Mouse (Mus musculus): ENCODE results near the gene Zbtb8os. TPM values are rescaled to one million over a fixed set of nuclear protein-coding genes. Genes with fewer than 3 reads are reported as not detected.

Gene Zbtb8os
- polyA plus RNA-seq, 1 experiment from 2014 or later, result 44.0 TPM

GRCm38 (mm10) chr4:129382029-129382428 lies 46.5 kb downstream of the Zbtb8os start:
- H3K4me3 ChIP-seq, result no peak overlapping the region
- H3K9ac ChIP-seq, result no peak overlapping the region
- no peak for ATAC-seq (ENCODE audit: low FRiP score, low read depth)
- H3K27me3 ChIP-seq, result peaks cover 9% of the 10 kb centered on the region
- H3K4me1 ChIP-seq, result no peaks in the 10 kb centered on the region
- no peaks in the 10 kb centered on the region for H3K36me3 ChIP-seq
- whole genome bisulfite sequencing, result 92% methylated on average over 9 of the region's 9 CpGs
- H3K27ac ChIP-seq, result no peak overlapping the region
- H3K4me2 ChIP-seq (replicated peaks), result no peak overlapping the region
- H3K9me3 ChIP-seq, result no peaks in the 10 kb centered on the region

GRCm38 (mm10) chr4:129382488-129382887 lies 47.0 kb downstream of the Zbtb8os start:
- Histone ChIP-seq H3K9me3 (no peaks in the 10 kb centered on the region), H3K4me3 (no peak overlapping the region), H3K27ac (no peak overlapping the region), H3K4me2 (replicated peaks) (no peak overlapping the region), H3K9ac (no peak overlapping the region), H3K36me3 (no peaks in the 10 kb centered on the region), H3K4me1 (no peaks in the 10 kb centered on the region), H3K27me3 (peaks cover 9% of the 10 kb centered on the region)
- no peak for ATAC-seq (ENCODE audit: low FRiP score, low read depth)
- WGBS, result 94% methylated on average over 2 of the region's 2 CpGs

GRCm38 (mm10) chr4:129383586-129383985 lies 48.1 kb downstream of the Zbtb8os start:
- Histone ChIP-seq H3K4me1 (no peaks in the 10 kb centered on the region), H3K36me3 (no peaks in the 10 kb centered on the region), H3K27me3 (peaks cover 9% of the 10 kb centered on the region), H3K27ac (no peak overlapping the region), H3K9me3 (no peaks in the 10 kb centered on the region), H3K4me2 (replicated peaks) (no peak overlapping the region), H3K9ac (no peak overlapping the region), H3K4me3 (no peak overlapping the region)
- no peak for ATAC-seq (ENCODE audit: low FRiP score, low read depth)
- 90% methylated on average over 3 of the region's 3 CpGs for WGBS

GRCm38 (mm10) chr4:129384440-129384839 lies 48.9 kb downstream of the Zbtb8os start:
- WGBS, result 33% methylated on average over 6 of the region's 6 CpGs
- Histone ChIP-seq H3K27ac (no peak overlapping the region), H3K9ac (no peak overlapping the region), H3K36me3 (no peaks in the 10 kb centered on the region), H3K27me3 (peaks cover 4% of the 10 kb centered on the region), H3K4me1 (no peaks in the 10 kb centered on the region), H3K9me3 (no peaks in the 10 kb centered on the region), H3K4me2 (replicated peaks) (no peak overlapping the region), H3K4me3 (no peak overlapping the region)
- ATAC-seq (ENCODE audit: low FRiP score, low read depth), result no peak

GRCm38 (mm10) chr4:129385685-129386084 lies 50.2 kb downstream of the Zbtb8os start:
- Histone ChIP-seq H3K36me3 (no peaks in the 10 kb centered on the region), H3K4me2 (replicated peaks) (no peak overlapping the region), H3K4me3 (no peak overlapping the region), H3K9me3 (no peaks in the 10 kb centered on the region), H3K27ac (no peak overlapping the region), H3K27me3 (no peaks in the 10 kb centered on the region), H3K9ac (no peak overlapping the region), H3K4me1 (no peaks in the 10 kb centered on the region)
- no peak for ATAC-seq (ENCODE audit: low FRiP score, low read depth)
- 90% methylated on average over 11 of the region's 11 CpGs for WGBS

GRCm38 (mm10) chr4:129386269-129386946 lies 50.9 kb downstream of the Zbtb8os start:
- H3K4me2 ChIP-seq (replicated peaks), result no peak overlapping the region
- ATAC-seq (ENCODE audit: low FRiP score, low read depth), result no peak
- H3K27me3 ChIP-seq, result no peaks in the 10 kb centered on the region
- no peak overlapping the region for H3K4me3 ChIP-seq
- H3K9me3 ChIP-seq, result no peaks in the 10 kb centered on the region
- WGBS, result 87% methylated on average over 8 of the region's 8 CpGs
- H3K9ac ChIP-seq, result no peak overlapping the region
- no peak overlapping the region for H3K27ac ChIP-seq
- no peaks in the 10 kb centered on the region for H3K36me3 ChIP-seq
- H3K4me1 ChIP-seq, result no peaks in the 10 kb centered on the region

- Histone ChIP-seq H3K4me2 (replicated peaks) (no peak overlapping the region), H3K27ac (no peak overlapping the region), H3K4me1 (no peaks in the 10 kb centered on the region), H3K9ac (no peak overlapping the region), H3K4me3 (no peak overlapping the region), H3K27me3 (no peaks in the 10 kb centered on the region), H3K9me3 (no peaks in the 10 kb centered on the region), H3K36me3 (no peaks in the 10 kb centered on the region)
- ATAC-seq (ENCODE audit: low FRiP score, low read depth), result no peak
- 77% methylated on average over 2 of the region's 2 CpGs for WGBS
Measured at GRCm38 (mm10) chr4:129386989-129387388, 51.5 kb downstream of the Zbtb8os start.

DNA sequence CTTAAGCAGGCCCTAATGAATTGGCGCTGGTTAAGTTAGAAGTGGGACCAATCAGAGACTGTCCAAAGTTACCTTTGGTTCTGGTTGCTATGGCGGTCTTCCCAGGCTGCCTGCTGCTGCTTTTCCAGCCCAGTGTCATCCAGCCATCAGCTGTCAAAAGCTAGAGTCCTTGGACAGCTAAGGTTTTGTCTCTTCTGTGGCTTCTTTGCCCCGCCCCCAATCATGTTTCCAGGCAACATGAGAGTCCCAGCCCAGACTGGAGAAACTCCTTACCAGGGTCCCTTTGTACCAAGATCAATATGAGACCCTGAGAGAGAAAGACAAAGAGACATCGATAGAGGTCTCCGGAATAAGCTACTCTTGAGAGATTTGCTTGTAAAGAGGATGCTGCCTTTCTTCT lies 52.9 kb downstream of the Zbtb8os start:
- no peaks in the 10 kb centered on the region for H3K4me1 ChIP-seq
- ATAC-seq (ENCODE audit: low FRiP score, low read depth), result no peak
- H3K4me3 ChIP-seq, result no peak overlapping the region
- no peak overlapping the region for H3K9ac ChIP-seq
- H3K36me3 ChIP-seq, result no peaks in the 10 kb centered on the region
- WGBS, result 87% methylated on average over 5 of the region's 5 CpGs
- no peak overlapping the region for H3K4me2 ChIP-seq (replicated peaks)
- H3K27ac ChIP-seq, result no peak overlapping the region
- no peaks in the 10 kb centered on the region for H3K27me3 ChIP-seq
- H3K9me3 ChIP-seq, result no peaks in the 10 kb centered on the region

GRCm38 (mm10) chr4:129390216-129390743 lies 54.8 kb downstream of the Zbtb8os start:
- Histone ChIP-seq H3K4me2 (replicated peaks) (no peak overlapping the region), H3K27me3 (no peaks in the 10 kb centered on the region)
- WGBS, result 83% methylated on average over 14 of the region's 14 CpGs

DNA sequence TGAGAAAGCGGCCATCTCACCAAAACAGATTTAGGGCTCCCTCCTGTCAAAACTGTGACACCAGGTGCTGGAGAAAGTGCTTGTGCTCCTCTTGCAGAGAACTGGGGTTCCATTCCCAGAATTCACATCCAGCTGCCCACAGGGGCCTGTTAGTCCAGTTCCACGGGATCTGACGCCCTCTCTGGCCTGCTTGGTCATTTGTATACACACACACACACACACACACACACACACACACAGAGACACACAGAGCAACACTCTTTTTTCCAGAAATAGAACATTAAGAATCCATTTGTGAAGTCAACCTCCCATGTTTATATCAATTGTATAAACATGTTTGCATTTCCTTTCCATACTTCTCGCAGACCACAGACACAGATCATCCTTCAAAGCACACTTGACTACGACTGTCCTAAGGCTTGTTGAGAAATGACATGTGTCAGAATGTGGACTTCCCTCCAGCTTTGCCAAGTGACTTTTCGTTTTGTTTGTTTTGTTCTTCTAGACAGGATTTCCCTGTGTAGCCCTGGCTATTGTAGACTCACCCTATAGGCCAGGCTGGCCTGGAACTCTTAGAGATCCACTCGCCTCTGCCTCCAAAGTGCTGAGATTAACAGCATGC lies 55.6 kb downstream of the Zbtb8os start:
- Histone ChIP-seq H3K9me3 (no peaks in the 10 kb centered on the region), H3K27ac (no peak overlapping the region), H3K4me3 (no peak overlapping the region), H3K4me1 (peaks cover 9% of the 10 kb centered on the region; the same call in 1 of the 2 replicates), H3K4me2 (replicated peaks) (no peak overlapping the region), H3K9ac (no peak overlapping the region), H3K27me3 (no peaks in the 10 kb centered on the region), H3K36me3 (no peaks in the 10 kb centered on the region)
- no peak for ATAC-seq (ENCODE audit: low FRiP score, low read depth)
- 80% methylated on average over 7 of the region's 7 CpGs for WGBS

More at GRCm38 (mm10) chr4:129390216-129390743, 54.8 kb downstream of the Zbtb8os start:
- no peak overlapping the region for H3K27ac ChIP-seq
- H3K9me3 ChIP-seq, result no peaks in the 10 kb centered on the region
- H3K4me3 ChIP-seq, result no peak overlapping the region
- no peak overlapping the region for H3K9ac ChIP-seq
- no peaks in the 10 kb centered on the region for H3K36me3 ChIP-seq
- H3K4me1 ChIP-seq, result peaks cover 9% of the 10 kb centered on the region; the same call in 1 of the 2 replicates
- no peak for ATAC-seq (ENCODE audit: low FRiP score, low read depth)

DNA sequence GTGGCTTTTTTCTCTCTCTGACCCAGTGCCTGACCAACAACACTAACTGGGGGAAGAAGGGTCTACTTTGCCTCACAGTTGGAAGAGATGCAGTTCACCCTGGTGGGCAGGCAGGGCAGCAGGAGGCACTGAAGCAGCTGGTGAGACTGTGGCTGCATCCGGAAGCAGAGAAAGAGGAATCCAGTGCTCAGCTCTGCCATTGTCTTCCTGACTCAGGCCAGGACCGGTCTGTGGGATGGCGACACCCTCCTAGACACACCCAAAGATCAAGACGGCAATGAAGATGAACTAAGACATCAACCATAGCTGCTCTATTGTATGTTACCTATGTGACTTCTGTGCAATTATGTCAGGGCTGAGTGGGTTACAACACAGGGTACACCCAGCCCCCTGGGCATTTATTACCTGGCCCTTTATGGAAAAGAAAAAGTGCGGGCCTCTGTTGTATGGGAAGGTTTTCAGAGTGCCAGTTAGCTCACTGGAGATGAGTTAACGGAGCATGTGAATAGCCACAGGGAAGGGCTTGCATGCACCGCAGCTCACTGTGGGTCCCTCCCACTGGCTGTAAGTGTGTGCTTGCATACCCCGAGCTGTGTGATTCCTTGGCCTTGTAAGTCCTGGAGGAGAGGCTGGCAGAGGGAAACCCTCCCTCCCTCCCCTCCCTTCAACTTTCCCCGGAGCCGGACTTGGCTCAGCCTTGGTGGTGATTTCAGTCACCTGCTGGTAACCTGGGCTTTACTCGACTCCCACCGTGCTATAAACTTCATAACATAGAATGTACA lies 58.8 kb downstream of the Zbtb8os start:
- Histone ChIP-seq H3K36me3 (no peaks in the 10 kb centered on the region), H3K4me2 (replicated peaks) (no peak overlapping the region), H3K27me3 (no peaks in the 10 kb centered on the region), H3K4me3 (no peak overlapping the region), H3K27ac (no peak overlapping the region; the same call in 1 of the 2 replicates), H3K4me1 (peaks cover 9% of the 10 kb centered on the region; the same call in 1 of the 2 replicates), H3K9me3 (no peaks in the 10 kb centered on the region), H3K9ac (no peak overlapping the region)
- ATAC-seq (ENCODE audit: low FRiP score, low read depth), result no peak
- WGBS, result 42% methylated on average over 12 of the region's 12 CpGs

DNA sequence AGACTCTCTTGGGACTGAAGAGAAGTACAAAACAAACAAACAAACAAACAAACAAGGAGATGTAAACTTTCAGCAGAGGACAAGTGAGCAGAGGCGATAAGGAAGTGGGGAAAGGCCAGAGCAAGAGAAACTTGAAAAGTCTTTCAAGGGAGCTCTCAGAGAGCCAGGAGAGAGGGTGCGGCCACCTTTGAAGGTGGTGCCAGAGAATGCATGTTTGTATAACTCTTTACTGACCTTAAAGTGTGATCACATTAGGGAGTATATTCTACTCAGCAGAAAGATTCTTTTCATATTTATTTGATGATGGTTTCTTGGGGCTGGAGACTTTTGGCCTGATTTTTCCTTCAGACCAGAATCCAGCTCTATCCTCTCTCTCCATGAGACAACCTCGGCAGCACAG lies 61.5 kb downstream of the Zbtb8os start:
- H3K36me3 ChIP-seq, result no peaks in the 10 kb centered on the region
- H3K27ac ChIP-seq, result no peak overlapping the region
- H3K9me3 ChIP-seq, result no peaks in the 10 kb centered on the region
- no peak overlapping the region for H3K9ac ChIP-seq
- H3K4me3 ChIP-seq, result no peak overlapping the region
- H3K27me3 ChIP-seq, result no peaks in the 10 kb centered on the region
- peaks cover 9% of the 10 kb centered on the region; the same call in 1 of the 2 replicates for H3K4me1 ChIP-seq
- ATAC-seq (ENCODE audit: low FRiP score, low read depth), result no peak
- no peak overlapping the region for H3K4me2 ChIP-seq (replicated peaks)
- WGBS, result 78% methylated on average over 3 of the region's 3 CpGs

Data from limb, embryonic 13.5 days (tissue).